Mouse (Mus musculus): ENCODE results near the gene Trim3.

DNA sequence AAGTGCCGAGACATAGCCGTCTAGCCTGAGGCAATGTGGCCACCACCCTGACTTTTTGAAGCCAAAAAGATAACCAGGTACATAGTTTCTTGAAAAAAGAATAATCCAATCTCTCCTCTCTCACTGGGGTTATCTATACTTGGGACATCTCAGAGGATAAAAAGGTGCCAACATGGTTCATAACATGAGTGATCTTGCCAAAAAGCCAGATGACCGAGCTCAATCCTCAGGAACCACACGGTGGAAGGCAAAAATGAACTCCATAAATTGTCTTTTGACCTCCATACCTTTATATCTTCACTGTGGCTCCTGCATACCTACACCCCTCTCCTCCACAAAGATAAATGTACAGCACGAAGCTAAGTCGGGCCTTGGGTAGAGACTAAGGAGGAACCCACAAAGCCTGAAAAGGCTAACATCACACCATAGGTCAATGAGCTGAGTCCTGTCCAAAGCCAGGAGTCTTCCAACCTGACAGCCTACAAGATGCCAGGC, 55.9 kb downstream of the Trim3 start:
- TF ChIP-seq MYOG (IDR thresholded peaks at IDR 0.05; ENCODE audit: control insufficient read depth in 1 of 3, insufficient read depth in 1 of 3, insufficient read length in 2 of 3, low read depth in 2 of 3) (no peak), POLR2A (IDR thresholded peaks at IDR 0.05; ENCODE audit: insufficient read length, low read depth) (no peak), MAX (IDR thresholded peaks at IDR 0.05; ENCODE audit: low read depth) (no peak), TCF12 (IDR thresholded peaks at IDR 0.05; ENCODE audit: insufficient read depth, poor library complexity, severe bottlenecking) (no peak)
